Mouse (Mus musculus) CH12.LX (cell line): ENCODE results near the gene Spata33. TPM values are rescaled to one million over a fixed set of nuclear protein-coding genes. Genes with fewer than 3 reads are reported as not detected.

Experiments used
- DNase-seq: peaks from one replicate; pipeline ENCODE4 v3.0.0-alpha.2; 2013; ENCODE audit errors: extremely low read depth
- H3K27ac ChIP-seq: 2 replicates; pipeline ENCODE4 v1.5.1; 2012; ENCODE audit warnings: low read depth, mild to moderate bottlenecking, control low read depth, moderate library complexity; ENCODE audit not compliant: insufficient read depth
- H3K27me3 ChIP-seq: replicated peaks from 2 replicates; pipeline ENCODE3; 2012; ENCODE audit warnings: inconsistent platforms
- H3K36me3 ChIP-seq, 2 experiments: replicated peaks in 1 of 2; 2 replicates each; pipeline versions ENCODE3 to v1.6.1; 2012; ENCODE audit warnings: inconsistent platforms in 1 of 2, low read length in 1 of 2, mild to moderate bottlenecking in 1 of 2, mixed read lengths in 1 of 2, moderate library complexity in 1 of 2; ENCODE audit not compliant: control insufficient read depth in 1 of 2, insufficient read depth in 1 of 2
- H3K4me1 ChIP-seq, 2 experiments: 2 replicates each; pipeline ENCODE4 v1.6.1; 2012; ENCODE audit warnings: inconsistent platforms in 1 of 2, moderate library complexity in 1 of 2; ENCODE audit not compliant: insufficient read depth in 2 of 2, control insufficient read depth in 1 of 2
- H3K4me2 ChIP-seq: 2 replicates; pipeline ENCODE4 v1.6.1; 2012; ENCODE audit warnings: low read depth, mild to moderate bottlenecking, control low read depth; ENCODE audit not compliant: poor library complexity, insufficient read depth, severe bottlenecking
- H3K4me3 ChIP-seq, 3 experiments: fragments of 150-350 bp in 1 of 3; sonication (generic) in 1 of 3; replicated peaks in 1 of 3; 2 replicates each; pipeline versions ENCODE3 to v1.5.1; 2011 to 2012; ENCODE audit warnings: low read depth in 2 of 3, low read length in 2 of 3, mild to moderate bottlenecking in 2 of 3, moderate library complexity in 2 of 3, control low read depth in 1 of 3, improper control_type of control experiment in 1 of 3, inconsistent platforms in 1 of 3, mixed read lengths in 1 of 3; ENCODE audit not compliant: poor library complexity in 1 of 3
- H3K79me2 ChIP-seq: replicated peaks from 2 replicates; pipeline ENCODE4 v1.6.1; 2012; ENCODE audit warnings: mild to moderate bottlenecking, moderate library complexity; ENCODE audit not compliant: control insufficient read depth, poor library complexity, insufficient read depth, severe bottlenecking; ENCODE audit errors: extremely low read depth
- H3K9ac ChIP-seq: 2 replicates; pipeline ENCODE4 v1.6.1; 2012; ENCODE audit warnings: low read depth, mild to moderate bottlenecking, control low read depth, moderate library complexity; ENCODE audit not compliant: insufficient read depth
- H3K9me3 ChIP-seq: replicated peaks from 2 replicates; pipeline ENCODE3; 2012; ENCODE audit warnings: low read length, inconsistent platforms, mixed read lengths
- BHLHE40 ChIP-seq: IDR thresholded peaks from 2 replicates; pipeline ENCODE4 v1.6.1; 2011; ENCODE audit warnings: mild to moderate bottlenecking, low read depth, low read length, improper control_type of control experiment
- CHD2 ChIP-seq: IDR thresholded peaks from 2 replicates; pipeline ENCODE4 v1.6.1; 2011; ENCODE audit warnings: low read length, improper control_type of control experiment
- CTCF ChIP-seq, 2 experiments: IDR thresholded peaks in 1 of 2; conservative IDR thresholded peaks in 1 of 2; 2 replicates each; pipeline ENCODE4 v1.5.1; 2011 to 2012; ENCODE audit warnings: low read depth in 2 of 2, low read length in 2 of 2, improper control_type of control experiment in 1 of 2, inconsistent platforms in 1 of 2, mild to moderate bottlenecking in 1 of 2, moderate library complexity in 1 of 2
- E2F4 ChIP-seq: IDR thresholded peaks from 2 replicates; pipeline ENCODE4 v1.6.1; 2011; ENCODE audit warnings: low read depth, low read length, improper control_type of control experiment; ENCODE audit not compliant: insufficient replicate concordance
- ELF1 ChIP-seq: IDR thresholded peaks from 2 replicates; pipeline ENCODE4 v1.6.1; 2014; ENCODE audit warnings: low read depth, mild to moderate bottlenecking, inconsistent platforms, low read length, improper control_type of control experiment
- EP300 ChIP-seq: IDR thresholded peaks from 2 replicates; pipeline ENCODE4 v1.6.1; 2011; ENCODE audit warnings: low read length, improper control_type of control experiment
- GABPA ChIP-seq: IDR thresholded peaks from 2 replicates; pipeline ENCODE4 v1.6.1; 2012; ENCODE audit warnings: low read depth, low read length, improper control_type of control experiment, inconsistent platforms; ENCODE audit not compliant: insufficient replicate concordance
- HCFC1 ChIP-seq: IDR thresholded peaks from 2 replicates; pipeline ENCODE4 v1.6.1; 2012; ENCODE audit warnings: low read depth, mild to moderate bottlenecking, inconsistent platforms, low read length, improper control_type of control experiment
- IRF4 ChIP-seq: IDR thresholded peaks from 2 replicates; pipeline ENCODE4 v1.6.1; 2014; ENCODE audit warnings: low read depth, mild to moderate bottlenecking, inconsistent platforms, low read length, improper control_type of control experiment
- MAFK ChIP-seq: IDR thresholded peaks from 2 replicates; pipeline ENCODE4 v1.6.1; 2011; ENCODE audit warnings: low read length, improper control_type of control experiment; ENCODE audit not compliant: insufficient replicate concordance
- MAX ChIP-seq: IDR thresholded peaks from 2 replicates; pipeline ENCODE4 v1.6.1; 2011; ENCODE audit warnings: low read length, improper control_type of control experiment
- MEF2A ChIP-seq: IDR thresholded peaks from 2 replicates; pipeline ENCODE4 v1.6.1; 2014; ENCODE audit warnings: low read depth, mild to moderate bottlenecking, inconsistent platforms, low read length, improper control_type of control experiment, borderline replicate concordance
- PAX5 ChIP-seq: IDR thresholded peaks from 2 replicates; pipeline ENCODE4 v1.6.1; 2012; ENCODE audit warnings: low read length, inconsistent platforms, mixed read lengths
- RAD21 ChIP-seq: IDR thresholded peaks from 2 replicates; pipeline ENCODE4 v1.6.1; 2011; ENCODE audit warnings: low read depth, mild to moderate bottlenecking, low read length, improper control_type of control experiment, moderate library complexity
- RCOR1 ChIP-seq: conservative IDR thresholded peaks from 2 replicates; pipeline ENCODE4 v1.6.1; 2012; ENCODE audit warnings: low read depth, mild to moderate bottlenecking, inconsistent platforms, low read length, improper control_type of control experiment
- SIN3A ChIP-seq: IDR thresholded peaks from 2 replicates; pipeline ENCODE4 v1.6.1; 2012; ENCODE audit warnings: low read length, improper control_type of control experiment, inconsistent platforms
- SMC3 ChIP-seq: IDR thresholded peaks from 2 replicates; pipeline ENCODE4 v1.6.1; 2011; ENCODE audit warnings: low read depth, low read length, improper control_type of control experiment
- TCF12 ChIP-seq: IDR thresholded peaks from 2 replicates; pipeline ENCODE4 v1.6.1; 2014; ENCODE audit warnings: low read depth, mild to moderate bottlenecking, inconsistent platforms, low read length, improper control_type of control experiment
- UBTF ChIP-seq: IDR thresholded peaks from 2 replicates; pipeline ENCODE4 v1.6.1; 2012; ENCODE audit warnings: low read depth, mild to moderate bottlenecking, inconsistent platforms, low read length, improper control_type of control experiment, moderate library complexity
- USF1 ChIP-seq: IDR thresholded peaks from 2 replicates; pipeline ENCODE4 v1.6.1; 2014; ENCODE audit warnings: low read depth, mild to moderate bottlenecking, inconsistent platforms, low read length, improper control_type of control experiment
- ZKSCAN1 ChIP-seq: IDR thresholded peaks from 2 replicates; pipeline ENCODE4 v1.6.1; 2012; ENCODE audit warnings: low read depth, inconsistent platforms, low read length, improper control_type of control experiment, borderline replicate concordance
- ZNF384 ChIP-seq: IDR thresholded peaks from 2 replicates; pipeline ENCODE4 v1.6.1; 2012; ENCODE audit warnings: low read depth, low read length, improper control_type of control experiment, inconsistent platforms
- dilution Hi-C: fragments of 300-500 bp; cut with MboI; formaldehyde crosslinking; loops from 2 replicates; pipeline ENCODE4 v1.14.3; 2020; ENCODE audit warnings: low sequenced_read_pairs; ENCODE audit not compliant: extremely low pct_unique_long_range_greater_than_20kb, extremely low pct_ligation_motif_present
- in situ Hi-C: fragments of 300-500 bp; cut with MboI; formaldehyde crosslinking; loops from 3 replicates; pipeline ENCODE4 v1.14.3; 2019; ENCODE audit warnings: low sequenced_read_pairs, low pct_ligation_motif_present, low pct_unique_long_range_greater_than_20kb, mixed read lengths
- polyA plus RNA-seq: library from polyadenylated mRNA; unstranded; fragments of >175 nt; gene quantifications from 2 replicates; pipeline ENCODE4 v1.2.1, GENCODE M21; 2012; ENCODE audit warnings: low read depth; ENCODE audit not compliant: insufficient read length
- total RNA-seq, 2 experiments: library from RNA; depleted of rRNA; stranded (reverse); fragments of 300-350 nt in 1 of 2; fragments of >200 nt in 1 of 2; gene quantifications; 2 replicates each; pipeline ENCODE4 v1.2.3; 2012 to 2014

Gene Spata33
- total and polyA plus RNA-seq, 3 experiments: 0.36 to 0.41 (median 0.38) TPM

- H3K4me3 ChIP-seq: no peak overlapping the region
- H3K27me3 ChIP-seq: peaks cover 55% of the 10 kb centered on the region
- H3K27ac ChIP-seq: no peak overlapping the region
- H3K9me3 ChIP-seq: peaks cover 2% of the 10 kb centered on the region
- H3K9ac ChIP-seq: no peak overlapping the region
- no peaks in the 10 kb centered on the region for H3K79me2 ChIP-seq
- in situ Hi-C loops: loop anchor here (5.0 kb wide), 1 partner anchor 76 kb away; no protein-coding TSS in a partner anchor
- H3K4me2 ChIP-seq: no peak overlapping the region
- TF ChIP-seq E2F4: no peak
- TF ChIP-seq UBTF: no peak
- no peak for TF ChIP-seq ZNF384
- TF ChIP-seq HCFC1: no peak
- no peak for TF ChIP-seq SMC3
- no peak for TF ChIP-seq EP300
- no peak for TF ChIP-seq ELF1
- TF ChIP-seq MAFK: no peak
- no peak for TF ChIP-seq MEF2A
- TF ChIP-seq SIN3A: no peak
- no peak for TF ChIP-seq RAD21
- TF ChIP-seq USF1: no peak
- no peak for TF ChIP-seq MAX
- no peak for TF ChIP-seq BHLHE40
- TF ChIP-seq ZKSCAN1: no peak
- TF ChIP-seq, all 38 proteins: peak for 0
- dilution Hi-C loops: no loop called here
- no peaks in the 10 kb centered on the region for H3K36me3 ChIP-seq
- no peak for DNase-seq
- peaks cover 0 to 3% of the 10 kb centered on the region in 2 experiments; a peak in 2 of 4 replicates for H3K4me1 ChIP-seq
Measured at GRCm38 (mm10) chr8:123188006-123188405, 24.6 kb upstream of the Spata33 start.

- no peak for DNase-seq
Measured at GRCm38 (mm10) chr8:123188841-123189240, 23.8 kb upstream of the Spata33 start.

More at GRCm38 (mm10) chr8:123188841-123189240, 23.8 kb upstream of the Spata33 start:
- no peak overlapping the region for H3K9ac ChIP-seq
- TF ChIP-seq CTCF (conservative IDR thresholded peaks at IDR 0.05 in 1 of 2, IDR thresholded peaks at IDR 0.05 in 1 of 2; ENCODE audit: low read depth in 2 of 2, low read length in 2 of 2) (no peak), IRF4 (no peak), ZKSCAN1 (no peak), MAFK (no peak), HCFC1 (no peak), CHD2 (no peak), RCOR1 (no peak), TCF12 (no peak), PAX5 (no peak), ZNF384 (no peak), MEF2A (no peak), E2F4 (no peak), GABPA (no peak), RAD21 (no peak)
- dilution Hi-C loops (no loop called here), in situ Hi-C loops (loop anchor here (5.0 kb wide), 1 partner anchor 77 kb away; no protein-coding TSS in a partner anchor)
- peaks cover 54% of the 10 kb centered on the region for H3K27me3 ChIP-seq
- H3K9me3 ChIP-seq: peaks cover 2% of the 10 kb centered on the region
- H3K27ac ChIP-seq: no peak overlapping the region
- H3K4me1 ChIP-seq: peaks cover 0 to 3% of the 10 kb centered on the region in 2 experiments; a peak in 2 of 4 replicates
- no peak overlapping the region for H3K4me2 ChIP-seq
- H3K4me3 ChIP-seq: no peak overlapping the region
- no peaks in the 10 kb centered on the region for H3K79me2 ChIP-seq
- no peaks in the 10 kb centered on the region for H3K36me3 ChIP-seq
